Mouse (Mus musculus) thymus, adult 2 months (tissue): ENCODE data around the gene Glrx2.

Experiments used
- CTCF ChIP-seq: fragments of 200-500 bp; IDR thresholded peaks from 2 replicates; pipeline ENCODE4 v1.5.1; 2012; ENCODE audit warnings: mild to moderate bottlenecking, control low read depth, low read length, moderate library complexity, borderline replicate concordance; ENCODE audit not compliant: control insufficient read depth, poor library complexity, insufficient read depth; ENCODE audit errors: extremely low read depth
- POLR2A ChIP-seq: fragments of 200-500 bp; IDR thresholded peaks from 2 replicates; pipeline ENCODE4 v1.6.1; 2012; ENCODE audit warnings: mild to moderate bottlenecking, low read length, control low read depth, moderate library complexity; ENCODE audit not compliant: control insufficient read depth, poor library complexity, insufficient read depth; ENCODE audit errors: extremely low read depth

DNA sequence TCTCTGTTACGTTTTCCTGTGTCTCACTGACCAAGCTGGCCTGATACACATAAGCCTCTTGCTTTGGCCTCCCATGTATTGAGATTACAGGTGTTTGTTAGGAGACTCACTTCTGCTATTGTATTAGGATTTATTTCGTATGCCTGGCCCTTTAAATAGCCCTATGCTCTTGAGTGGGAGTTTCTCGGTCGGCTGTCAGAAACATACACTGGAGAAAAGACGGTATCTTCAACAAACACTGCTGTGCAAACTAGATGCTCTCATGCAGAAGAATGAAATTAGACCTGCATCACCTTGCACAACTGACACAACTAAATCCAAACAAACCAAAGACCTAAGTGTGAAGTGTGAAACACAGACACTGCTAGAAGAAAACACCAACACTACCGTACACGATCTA, 56.9 kb downstream of the Glrx2 start:
- no peak for TF ChIP-seq CTCF
- TF ChIP-seq POLR2A: no peak
